Mouse (Mus musculus) brown adipose tissue, adult 24 weeks (tissue): Measurements from ENCODE around the gene Scyl2. TPM values are rescaled to one million over a fixed set of nuclear protein-coding genes. Genes with fewer than 3 reads are reported as not detected.

Source experiments
- H3K27ac ChIP-seq: fragments of 200-500 bp; replicated peaks from 2 replicates; pipeline ENCODE4 v1.5.1; 2012; ENCODE audit warnings: low read depth, mild to moderate bottlenecking, low read length
- H3K4me1 ChIP-seq: fragments of 200-500 bp; 2 replicates; pipeline ENCODE4 v1.6.1; 2012; ENCODE audit warnings: low read length, mixed read lengths; ENCODE audit not compliant: control insufficient read depth, insufficient read depth, insufficient read length
- H3K4me3 ChIP-seq: fragments of 200-500 bp; 2 replicates; pipeline ENCODE4 v1.5.1; 2012; ENCODE audit warnings: low read depth, mild to moderate bottlenecking, low read length, moderate library complexity; ENCODE audit not compliant: insufficient read depth
- polyA plus RNA-seq: library from polyadenylated mRNA; stranded (reverse); fragments of >200 nt; gene quantifications from 2 replicates; pipeline ENCODE4 v1.2.4, GENCODE M21; 2012; ENCODE audit not compliant: missing spikeins, insufficient read depth, insufficient read length

Gene Scyl2
- polyA plus RNA-seq, 1 experiment, result 19.9 TPM

DNA sequence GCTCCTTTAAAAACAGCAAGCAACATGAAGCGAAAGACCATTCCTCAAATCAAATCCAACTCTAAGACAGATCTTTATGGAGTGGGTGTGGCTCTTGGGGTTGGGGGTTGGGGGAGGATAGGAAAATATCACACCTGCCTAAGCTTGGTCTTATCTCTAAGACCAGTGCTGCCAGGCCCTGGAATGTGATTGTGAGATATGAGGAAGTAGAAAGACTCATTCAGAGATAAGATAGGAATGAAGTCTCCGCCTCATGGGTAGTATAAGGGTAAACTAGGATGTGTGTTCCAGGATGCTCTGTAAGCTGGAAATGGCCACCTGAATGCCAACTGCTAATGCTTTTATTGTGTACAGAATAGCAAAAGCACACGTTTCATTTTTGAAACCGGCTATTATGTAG is 91.8 kb downstream of the Scyl2 start:
- H3K27ac ChIP-seq, result no peak overlapping the region
- no peaks in the 10 kb centered on the region; the same call in 1 of the 2 replicates for H3K4me1 ChIP-seq
- H3K4me3 ChIP-seq, result no peak overlapping the region

DNA sequence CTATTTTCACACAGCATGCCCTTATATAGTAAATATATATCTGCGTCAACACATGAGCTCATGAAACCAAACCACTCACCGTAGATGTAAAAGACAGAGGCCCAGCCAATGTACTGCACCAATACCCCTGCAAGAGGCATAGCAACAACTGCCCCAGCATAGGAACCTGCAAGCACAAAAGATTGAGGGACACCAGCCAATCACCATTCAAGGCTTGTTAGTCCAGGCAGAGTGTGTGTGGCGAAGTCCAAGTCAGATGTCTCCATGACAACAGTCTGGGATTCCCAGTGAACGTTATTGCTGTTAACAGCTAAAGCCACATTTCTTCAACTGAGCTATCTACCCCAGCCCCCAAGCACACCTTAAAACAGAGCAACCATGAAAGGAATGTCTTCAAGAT is 93.3 kb downstream of the Scyl2 start:
- Histone ChIP-seq H3K4me1 (no peaks in the 10 kb centered on the region), H3K4me3 (no peak overlapping the region), H3K27ac (no peak overlapping the region)

DNA sequence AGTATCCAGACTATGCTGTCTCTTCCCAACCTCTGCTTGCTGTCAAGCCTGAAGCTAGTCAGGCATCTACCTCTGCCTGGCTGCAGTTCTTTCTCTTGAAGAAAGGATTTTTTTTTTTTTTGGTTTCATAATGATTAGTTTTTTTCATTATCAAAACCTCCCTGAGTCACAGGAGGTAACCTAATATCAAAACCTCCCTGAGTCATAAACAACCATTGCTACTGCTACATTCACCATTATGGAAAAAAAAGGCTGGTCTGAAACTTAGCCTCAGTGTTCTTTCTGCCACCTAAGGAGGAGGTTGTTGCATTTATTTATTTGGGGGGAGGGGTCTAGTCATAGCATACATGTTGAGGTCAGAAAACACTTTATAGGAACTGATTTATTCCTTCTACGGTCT is 96.2 kb downstream of the Scyl2 start:
- Histone ChIP-seq H3K27ac (no peak overlapping the region), H3K4me3 (no peak overlapping the region), H3K4me1 (no peaks in the 10 kb centered on the region)

Other genes with a start within 250 kb of the Scyl2 start
- 1.5 and 1.8 TPM in 2 replicates for gene Gas2l3, start 242.3 kb downstream of the Scyl2 start, polyA plus RNA-seq
- 0.67 and 1.5 TPM in 2 replicates for gene Nr1h4, start 152.7 kb downstream of the Scyl2 start, polyA plus RNA-seq
- gene Slc17a8, start 65.0 kb downstream of the Scyl2 start, polyA plus RNA-seq, result not detected in 2 replicates
- gene Actr6, start 46.0 kb upstream of the Scyl2 start, polyA plus RNA-seq, result 22.2 and 27.0 TPM in 2 replicates
- gene Uhrf1bp1l, start 58.7 kb upstream of the Scyl2 start, polyA plus RNA-seq, result 11.4 and 12.1 TPM in 2 replicates
- gene Anks1b, start 187.2 kb upstream of the Scyl2 start, polyA plus RNA-seq, result not detected in 2 replicates